Mouse (Mus musculus) embryonic facial prominence, embryonic 11.5 days (tissue): ENCODE results near the gene Phf11a. TPM values are rescaled to one million over a fixed set of nuclear protein-coding genes. Genes with fewer than 3 reads are reported as not detected.

Source experiments
- polyA plus RNA-seq: library from polyadenylated mRNA; unstranded; fragments of >200 nt; fragmentation: Nextera tagmentation; extraction: Ambion mirVana; gene quantifications from 2 replicates; pipeline ENCODE4 v1.2.1, GENCODE M21; 2014

Gene Phf11a
- polyA plus RNA-seq, 1 experiment from 2014 or later: not detected

Other genes starting within 250 kb of the Phf11a start
- gene 1700129C05Rik, start 154.6 kb downstream of the Phf11a start, polyA plus RNA-seq: not detected in 2 replicates
- gene Gm5142, start 118.8 kb downstream of the Phf11a start, polyA plus RNA-seq: not detected in 2 replicates
- 98.7 and 105 TPM in 2 replicates for gene Rcbtb1, start 96.3 kb downstream of the Phf11a start, polyA plus RNA-seq
- not detected in 2 replicates for gene Gm6904, start 37.3 kb downstream of the Phf11a start, polyA plus RNA-seq
- gene Phf11b, start 43.8 kb upstream of the Phf11a start, polyA plus RNA-seq: 0.25 TPM in 1 of 2 replicates, not detected in the other
- 0.61 and 0.79 TPM in 2 replicates for gene Phf11d, start 67.9 kb upstream of the Phf11a start, polyA plus RNA-seq
- gene Phf11c, start 97.9 kb upstream of the Phf11a start, polyA plus RNA-seq: 0.60 and 1.2 TPM in 2 replicates
- 14.0 and 15.4 TPM in 2 replicates for gene Setdb2, start 143.4 kb upstream of the Phf11a start, polyA plus RNA-seq
- 54.4 and 61.8 TPM in 2 replicates for gene Cab39l, start 143.4 kb upstream of the Phf11a start, polyA plus RNA-seq